Mouse (Mus musculus): ENCODE results near the gene Atp2b4.

The Atp2b4 gene

GRCm38 (mm10) chr1:133800948-133801393, at the start of gene Atp2b4:
Atp2b4 (minus strand) TSS chr1:133801041.
- DNase-seq (ENCODE audit: extremely low spot score), result peak; percentile 88

DNA sequence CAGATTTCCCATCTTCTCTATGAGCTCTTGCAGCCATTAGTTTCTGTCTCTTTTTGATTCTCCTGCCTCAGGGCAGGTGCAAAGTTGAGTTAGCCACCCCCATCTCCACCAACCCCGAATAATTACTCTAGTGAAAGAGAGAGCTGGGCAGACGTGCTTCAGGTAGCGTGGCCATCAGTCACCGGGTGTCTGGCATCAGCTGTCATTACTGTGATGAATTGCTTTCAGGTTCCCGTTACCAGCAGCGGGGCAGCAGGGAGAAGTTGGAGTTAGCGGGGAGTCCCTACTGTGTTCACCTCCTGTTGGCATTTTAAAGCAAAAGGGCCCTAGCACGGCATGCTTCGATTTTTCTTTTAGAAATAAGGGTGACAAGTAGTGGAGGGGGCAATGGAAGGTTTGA, 43.9 kb upstream of the Atp2b4 start:
- no peak for DNase-seq (ENCODE audit: extremely low spot score)

GRCm38 (mm10) chr1:133843900-133844299, 43.1 kb upstream of the Atp2b4 start:
- no peak for DNase-seq (ENCODE audit: extremely low spot score)

DNA sequence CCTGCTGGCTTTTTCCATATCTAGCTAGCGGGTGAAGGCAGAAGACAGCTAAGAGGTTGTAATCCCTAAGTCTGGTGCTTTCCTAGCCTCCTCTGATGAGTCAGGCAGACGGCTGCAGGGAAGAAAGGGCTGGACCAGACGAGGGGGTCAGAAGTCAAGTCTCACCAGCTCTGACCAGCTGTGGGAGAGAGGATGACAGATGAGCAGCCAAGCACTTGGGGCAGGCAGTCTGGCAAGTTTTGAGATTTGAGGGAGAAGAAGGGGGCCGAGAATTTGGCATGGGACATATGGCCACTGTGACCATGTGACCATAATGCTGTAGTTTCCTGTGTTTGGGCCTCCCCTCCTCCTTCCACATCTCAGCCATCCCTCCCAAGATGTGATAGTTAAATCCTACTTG, 42.5 kb upstream of the Atp2b4 start:
- peak; percentile 51 for DNase-seq (ENCODE audit: extremely low spot score)

DNA sequence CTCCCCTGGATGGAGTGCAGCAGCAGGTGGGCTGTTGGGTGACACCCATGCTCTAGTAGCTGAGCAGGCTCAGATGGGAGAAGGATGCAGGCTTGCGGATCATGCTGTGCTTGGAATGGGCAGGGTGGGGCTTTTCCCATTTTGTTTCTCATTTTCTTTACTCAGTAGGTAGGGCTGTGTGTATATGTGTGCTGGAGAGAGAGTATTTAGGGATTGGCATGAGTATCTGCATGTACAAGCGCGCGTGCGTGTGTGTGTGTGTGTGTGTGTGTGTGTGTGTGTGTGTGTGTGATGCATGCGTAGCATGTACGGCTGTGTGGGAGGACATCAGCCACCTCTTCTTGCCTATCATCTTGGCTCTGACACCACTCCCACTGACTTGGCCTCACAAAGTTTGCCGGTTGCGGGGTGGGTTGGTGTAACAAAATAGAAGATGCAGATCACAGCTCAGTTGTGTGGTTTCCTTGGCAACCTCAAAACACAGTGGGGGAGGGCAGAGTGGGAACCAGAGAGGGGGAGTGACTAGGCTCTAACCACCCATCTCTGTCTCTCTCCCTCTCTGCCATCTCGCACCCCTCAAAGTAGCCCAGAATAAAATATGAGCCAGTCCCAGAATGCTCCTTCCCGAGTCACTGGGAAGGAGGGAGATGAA, 41.4 kb upstream of the Atp2b4 start:
- DNase-seq (ENCODE audit: extremely low spot score), result peak; percentile 38

DNA sequence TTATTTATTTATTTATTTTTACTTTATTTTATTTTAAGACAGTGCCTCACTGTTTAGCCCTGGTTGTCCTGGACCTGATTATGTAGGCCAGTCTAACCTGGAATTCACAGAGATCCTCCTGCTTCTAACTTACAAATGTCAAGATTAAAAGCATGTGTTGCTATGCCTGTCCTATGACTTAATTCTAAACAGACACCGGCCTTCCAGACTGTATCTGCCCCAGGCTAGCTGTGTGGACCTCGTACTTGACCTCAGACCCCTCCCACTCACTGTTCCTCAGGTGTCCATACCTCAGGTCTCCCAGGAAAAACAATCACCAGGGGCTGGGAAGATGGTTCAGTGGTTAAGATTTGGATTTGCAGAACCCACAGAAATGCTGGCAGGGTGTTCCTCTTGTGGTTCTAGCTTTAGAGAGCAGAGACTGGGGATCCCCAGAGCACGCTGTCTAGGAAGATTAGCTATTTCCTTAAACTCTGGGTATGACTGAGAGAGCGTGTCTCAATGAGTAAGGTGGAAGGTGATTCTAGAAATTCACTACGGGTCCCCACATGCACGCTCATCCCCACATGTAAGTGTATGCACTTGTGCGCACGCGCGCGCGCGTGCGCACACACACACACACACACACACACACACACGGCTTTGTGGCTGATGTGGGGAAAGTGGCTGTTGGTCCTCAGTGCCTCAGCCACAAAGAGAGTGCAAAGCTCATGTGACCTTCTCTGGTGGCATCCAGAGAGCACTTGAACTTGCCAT, 40.5 kb upstream of the Atp2b4 start:
- no peak for DNase-seq (ENCODE audit: extremely low spot score)

GRCm38 (mm10) chr1:133840530-133840929, 39.7 kb upstream of the Atp2b4 start:
- no peak for DNase-seq (ENCODE audit: extremely low spot score)

GRCm38 (mm10) chr1:133834309-133834708, 33.5 kb upstream of the Atp2b4 start:
- DNase-seq (ENCODE audit: extremely low spot score), result no peak

DNA sequence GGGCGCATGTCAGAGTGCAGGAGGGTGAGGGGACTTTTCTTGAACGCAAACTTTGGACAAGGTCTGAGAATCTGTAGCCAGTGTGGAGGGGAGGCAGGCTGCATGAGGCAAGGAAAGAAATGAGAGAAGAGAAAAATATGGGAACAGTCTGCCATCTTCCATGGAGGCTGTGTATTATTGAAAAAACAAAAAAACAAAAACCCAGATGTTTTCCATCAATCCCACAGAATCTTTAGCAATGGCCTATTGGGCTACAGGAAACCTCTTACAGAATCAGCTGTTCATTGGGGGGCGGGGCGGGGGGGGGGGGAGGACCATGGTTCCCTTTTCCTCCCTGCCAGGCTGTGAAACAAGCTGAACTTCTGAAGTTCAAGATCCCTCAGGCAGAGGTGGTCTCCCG, 31.9 kb upstream of the Atp2b4 start:
- no peak for DNase-seq (ENCODE audit: extremely low spot score)

- no peak for DNase-seq (ENCODE audit: extremely low spot score)
Measured at GRCm38 (mm10) chr1:133826193-133826592, 25.4 kb upstream of the Atp2b4 start.

GRCm38 (mm10) chr1:133825543-133825942, 24.7 kb upstream of the Atp2b4 start:
- peak; percentile 58 for DNase-seq (ENCODE audit: extremely low spot score)

DNA sequence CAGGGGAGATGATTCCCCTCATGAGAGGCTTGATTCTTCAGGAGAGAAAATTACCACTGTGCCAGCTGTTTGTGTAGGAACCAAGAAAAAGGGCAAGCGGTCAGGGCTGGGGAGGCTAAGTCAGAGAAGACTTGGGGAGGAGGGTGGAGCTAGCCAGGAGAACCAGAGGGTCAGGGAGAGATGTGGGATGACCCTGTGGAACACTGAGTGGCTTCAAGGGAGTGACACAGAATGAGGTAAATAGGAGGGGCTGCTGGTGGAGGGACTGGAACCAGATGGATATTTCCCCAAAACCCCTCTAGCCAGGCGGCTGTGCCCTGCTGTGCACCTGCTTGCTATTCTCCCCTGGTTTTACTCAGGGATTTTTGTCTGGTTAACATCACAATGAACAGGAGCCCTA, 24.3 kb upstream of the Atp2b4 start:
- no peak for DNase-seq (ENCODE audit: extremely low spot score)

GRCm38 (mm10) chr1:133821144-133821543, 20.3 kb upstream of the Atp2b4 start:
- DNase-seq (ENCODE audit: extremely low spot score), result no peak

GRCm38 (mm10) chr1:133820100-133820499, 19.3 kb upstream of the Atp2b4 start:
- DNase-seq (ENCODE audit: extremely low spot score), result no peak

GRCm38 (mm10) chr1:133818531-133818930, 17.7 kb upstream of the Atp2b4 start:
- DNase-seq (ENCODE audit: extremely low spot score), result no peak

- no peak for DNase-seq (ENCODE audit: extremely low spot score)
Measured at GRCm38 (mm10) chr1:133815747-133816491, 15.1 kb upstream of the Atp2b4 start.

DNA sequence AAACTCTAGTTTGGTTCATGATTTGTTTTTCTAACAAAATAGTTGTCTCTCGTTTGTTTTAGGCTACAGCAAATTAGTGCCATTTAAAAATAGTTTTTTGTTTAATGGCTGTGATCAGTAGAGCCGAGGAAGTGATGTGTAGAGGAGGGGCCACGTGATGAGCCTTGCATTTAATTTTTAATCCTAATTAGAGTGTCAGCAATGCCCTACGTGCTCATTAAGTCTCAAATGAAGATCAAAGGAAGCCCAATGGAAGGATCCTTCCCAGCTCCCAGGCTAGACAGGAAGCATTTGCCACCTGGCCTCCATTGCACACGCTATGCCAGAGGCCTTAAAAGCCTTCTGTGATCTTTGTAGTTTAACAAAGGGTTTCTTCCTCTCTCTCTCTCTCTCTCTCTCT, 8.5 kb upstream of the Atp2b4 start:
- DNase-seq (ENCODE audit: extremely low spot score), result no peak

DNA sequence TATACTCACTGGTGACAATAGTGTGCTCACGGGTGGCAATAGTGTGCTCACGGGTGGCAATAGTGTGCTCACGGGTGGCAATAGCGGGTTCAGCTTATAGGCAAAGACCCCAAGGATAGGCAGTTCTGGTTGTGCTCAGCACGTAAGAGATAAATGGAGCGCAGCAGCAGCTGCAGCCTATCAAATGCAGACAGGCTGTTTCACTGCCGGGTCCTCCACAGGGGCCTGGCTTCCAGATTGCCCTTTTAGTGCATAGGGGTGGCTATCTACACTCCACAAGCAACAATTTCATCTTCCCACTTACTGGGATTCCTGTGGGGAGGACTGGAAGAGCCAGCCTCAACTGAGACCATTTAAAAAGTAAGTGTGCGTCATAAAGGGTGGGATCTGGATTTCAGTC, 7.2 kb upstream of the Atp2b4 start:
- DNase-seq (ENCODE audit: extremely low spot score), result no peak

GRCm38 (mm10) chr1:133801743-133802142, 902 bp upstream of the Atp2b4 start:
- DNase-seq (ENCODE audit: extremely low spot score), result no peak

- no peak for DNase-seq (ENCODE audit: extremely low spot score)
Measured at GRCm38 (mm10) chr1:133800512-133800911, 329 bp downstream of the Atp2b4 start.

GRCm38 (mm10) chr1:133799686-133800445, 975 bp downstream of the Atp2b4 start:
- no peak for DNase-seq (ENCODE audit: extremely low spot score)
